Mouse (Mus musculus) thymus, adult 18-20 months (tissue): ENCODE data around the gene Sash1.
A peak's percentile ranks its signal among the peaks of the same experiment; 100 is the strongest.

Experiments used
- DNase-seq, 2 experiments: peaks; one replicate each; pipeline ENCODE4 v3.0.0; 2022; ENCODE audit warnings: mixed read lengths in 2 of 2

Sash1 gene

GRCm38 (mm10) chr10:8885630-8886527 is at the start of gene Sash1:
TSS of gene Sash1 (minus strand) at chr10:8886070.
- DNase-seq: peak; percentile 4 to 8

- no peak for DNase-seq
Observed at GRCm38 (mm10) chr10:8935601-8936000, 49.7 kb upstream of the Sash1 start.

- DNase-seq: no peak
Observed at GRCm38 (mm10) chr10:8933451-8934372, 47.8 kb upstream of the Sash1 start.

- no peak for DNase-seq
Observed at GRCm38 (mm10) chr10:8931548-8932240, 45.8 kb upstream of the Sash1 start.

- DNase-seq: no peak
Observed at GRCm38 (mm10) chr10:8930672-8931071, 44.8 kb upstream of the Sash1 start.

GRCm38 (mm10) chr10:8928775-8929647 is 43.1 kb upstream of the Sash1 start:
- DNase-seq: no peak

- no peak for DNase-seq
Observed at GRCm38 (mm10) chr10:8928261-8928660, 42.4 kb upstream of the Sash1 start.

- no peak for DNase-seq
Observed at GRCm38 (mm10) chr10:8926906-8927305, 41.0 kb upstream of the Sash1 start.

- DNase-seq: no peak
Observed at GRCm38 (mm10) chr10:8926295-8926694, 40.4 kb upstream of the Sash1 start.

GRCm38 (mm10) chr10:8925299-8925698 is 39.4 kb upstream of the Sash1 start:
- no peak for DNase-seq

- DNase-seq: no peak
Observed at GRCm38 (mm10) chr10:8921098-8921693, 35.3 kb upstream of the Sash1 start.

- no peak for DNase-seq
Observed at GRCm38 (mm10) chr10:8917798-8918197, 31.9 kb upstream of the Sash1 start.

- no peak for DNase-seq
Observed at GRCm38 (mm10) chr10:8917350-8917749, 31.5 kb upstream of the Sash1 start.

- DNase-seq: no peak
Observed at GRCm38 (mm10) chr10:8915755-8916154, 29.9 kb upstream of the Sash1 start.

GRCm38 (mm10) chr10:8913904-8914303 is 28.0 kb upstream of the Sash1 start:
- no peak for DNase-seq

GRCm38 (mm10) chr10:8912706-8913275 is 26.9 kb upstream of the Sash1 start:
- no peak for DNase-seq

GRCm38 (mm10) chr10:8912213-8912612 is 26.3 kb upstream of the Sash1 start:
- DNase-seq: no peak

- no peak for DNase-seq
Observed at GRCm38 (mm10) chr10:8910237-8910990, 24.5 kb upstream of the Sash1 start.

- no peak for DNase-seq
Observed at GRCm38 (mm10) chr10:8903086-8903485, 17.2 kb upstream of the Sash1 start.

- DNase-seq: no peak
Observed at GRCm38 (mm10) chr10:8902412-8902811, 16.5 kb upstream of the Sash1 start.
